Mouse (Mus musculus): ENCODE data around the gene Snf8. TPM values are rescaled to one million over a fixed set of nuclear protein-coding genes. Genes with fewer than 3 reads are reported as not detected.

The Snf8 gene
- 63.8 TPM for polyA plus RNA-seq (2017; shearing (Covaris generic))

DNA sequence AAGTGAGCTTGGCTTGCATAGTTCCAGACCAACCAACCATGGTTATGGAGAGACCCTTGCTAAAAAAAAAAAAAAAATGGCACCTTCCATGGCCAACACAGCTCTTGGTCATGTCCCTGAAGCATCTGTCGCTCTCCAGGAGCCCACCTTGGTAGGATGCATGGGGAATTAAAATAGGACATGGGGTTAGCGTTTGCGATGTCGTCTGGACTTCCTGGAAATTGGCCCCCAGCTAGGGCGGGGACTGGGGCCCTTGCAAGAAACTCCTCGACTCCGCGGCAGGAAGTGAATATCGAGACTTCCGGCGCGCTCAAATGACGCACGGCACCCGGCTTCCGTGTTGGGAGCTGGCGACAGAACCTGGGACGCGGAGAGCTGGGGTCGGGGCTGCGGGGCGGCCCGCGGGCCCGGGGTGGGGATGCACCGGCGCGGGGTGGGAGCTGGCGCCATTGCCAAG is at the start of gene Snf8:
Snf8 (plus strand) TSS at position 290 of the 457 bp plus-strand sequence.

GRCm38 (mm10) chr11:96005403-96006271 is 29.0 kb upstream of the Snf8 start, which contains the start of gene Igf2bp1:
Gene Igf2bp1 (minus strand): TSS chr11:96005940.

DNA sequence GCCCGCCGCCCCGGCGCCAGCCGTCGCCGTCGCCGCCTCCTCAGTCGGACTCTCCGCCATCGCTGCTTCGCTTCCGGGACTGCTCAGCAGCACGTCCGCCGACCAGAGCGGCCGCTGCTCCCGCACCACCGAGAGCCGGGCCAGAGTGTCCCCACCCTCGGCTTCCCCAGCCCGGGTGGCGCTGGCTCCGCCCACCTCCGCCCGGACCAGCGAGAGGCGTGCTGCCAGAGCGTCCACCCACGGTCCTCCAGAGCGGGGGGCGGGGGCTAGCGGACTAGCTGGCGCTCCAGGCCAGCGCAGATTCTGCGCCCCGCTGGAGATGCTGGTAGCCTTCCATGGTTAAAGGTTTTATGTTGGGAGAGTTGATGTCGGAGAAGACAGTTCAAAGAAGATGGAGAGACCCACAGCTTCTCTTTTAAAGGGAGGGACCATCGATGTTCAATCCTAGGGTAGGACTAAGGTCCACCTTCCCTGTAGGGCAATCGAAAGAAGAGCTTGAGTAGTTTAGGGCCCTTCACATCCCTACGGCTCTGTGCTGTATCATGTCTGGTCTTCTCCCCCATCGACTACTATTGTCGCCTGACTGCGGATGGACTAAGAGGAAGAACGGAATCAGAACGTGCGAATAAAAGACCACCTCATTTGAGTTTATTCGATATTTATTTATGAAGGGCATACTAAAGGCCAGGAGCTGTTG is 30.7 kb downstream of the Snf8 start, which contains the start of gene Ube2z:
Ube2z (minus strand) TSS at position 174 of the 697 bp plus-strand sequence.

DNA sequence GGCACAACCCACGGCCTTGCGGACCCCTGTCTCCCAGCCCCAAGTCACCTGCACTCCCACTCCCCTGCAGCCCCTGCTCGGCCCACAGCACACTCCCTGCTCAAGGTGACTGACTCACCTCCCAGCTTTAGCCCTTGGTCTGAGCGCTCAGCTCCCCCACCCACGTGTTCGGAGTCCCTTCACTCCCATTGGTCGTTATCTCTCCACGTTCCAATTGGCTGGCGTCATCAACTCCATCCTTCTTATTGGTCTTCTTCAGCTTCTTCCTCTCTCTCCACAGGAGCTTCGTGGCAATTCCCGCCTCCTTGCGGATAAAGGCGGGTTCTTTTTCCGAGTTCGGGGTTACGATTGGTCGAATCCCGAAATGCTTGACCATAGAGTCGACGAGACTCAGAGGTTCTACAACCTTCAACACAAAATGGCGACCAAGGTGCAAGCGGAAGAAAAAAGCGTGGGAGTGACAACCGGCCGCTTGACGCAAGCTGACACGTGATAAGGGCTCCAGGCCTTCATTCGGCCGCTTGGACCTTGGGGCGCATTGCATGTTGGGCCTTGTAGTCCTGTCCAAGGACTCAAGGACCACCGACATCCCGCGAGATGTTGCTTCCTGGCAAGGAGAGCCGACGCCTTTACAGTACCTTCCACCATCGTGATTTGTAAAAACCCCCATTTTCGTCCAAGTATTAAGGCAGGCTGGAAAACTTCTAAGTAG is 41.0 kb downstream of the Snf8 start, which contains the start of gene Atp5g1:
Atp5g1 (minus strand) TSS at position 162 of the 712 bp plus-strand sequence.

Other genes starting within 250 kb of the Snf8 start
- not detected for gene Phospho1, start 210.4 kb upstream of the Snf8 start, polyA plus RNA-seq (2017; shearing (Covaris generic))
- gene Gngt2, start 197.7 kb upstream of the Snf8 start, polyA plus RNA-seq (2017; shearing (Covaris generic)): 6.2 TPM
- gene Abi3, start 192.4 kb upstream of the Snf8 start, polyA plus RNA-seq (2017; shearing (Covaris generic)): 10.4 TPM
- not detected for gene B4galnt2, start 120.0 kb upstream of the Snf8 start, polyA plus RNA-seq (2017; shearing (Covaris generic))
- gene Igf2bp1, start 28.9 kb upstream of the Snf8 start, polyA plus RNA-seq (2017; shearing (Covaris generic)): not detected
- not detected for gene Gip, start 10.3 kb upstream of the Snf8 start, polyA plus RNA-seq (2017; shearing (Covaris generic))
- gene Ube2z, start 30.5 kb downstream of the Snf8 start, polyA plus RNA-seq (2017; shearing (Covaris generic)): 55.5 TPM
- gene Atp5g1, start 40.8 kb downstream of the Snf8 start, polyA plus RNA-seq (2017; shearing (Covaris generic)): 233 TPM
- not detected for gene Calcoco2, start 77.1 kb downstream of the Snf8 start, polyA plus RNA-seq (2017; shearing (Covaris generic))
- gene Ttll6, start 98.9 kb downstream of the Snf8 start, polyA plus RNA-seq (2017; shearing (Covaris generic)): not detected
- gene Hoxb13, start 159.4 kb downstream of the Snf8 start, polyA plus RNA-seq (2017; shearing (Covaris generic)): not detected
- gene Hoxb9, start 236.6 kb downstream of the Snf8 start, polyA plus RNA-seq (2017; shearing (Covaris generic)): not detected
- not detected for gene Hoxb8, start 247.0 kb downstream of the Snf8 start, polyA plus RNA-seq (2017; shearing (Covaris generic))